In the genomic region with DNA sequence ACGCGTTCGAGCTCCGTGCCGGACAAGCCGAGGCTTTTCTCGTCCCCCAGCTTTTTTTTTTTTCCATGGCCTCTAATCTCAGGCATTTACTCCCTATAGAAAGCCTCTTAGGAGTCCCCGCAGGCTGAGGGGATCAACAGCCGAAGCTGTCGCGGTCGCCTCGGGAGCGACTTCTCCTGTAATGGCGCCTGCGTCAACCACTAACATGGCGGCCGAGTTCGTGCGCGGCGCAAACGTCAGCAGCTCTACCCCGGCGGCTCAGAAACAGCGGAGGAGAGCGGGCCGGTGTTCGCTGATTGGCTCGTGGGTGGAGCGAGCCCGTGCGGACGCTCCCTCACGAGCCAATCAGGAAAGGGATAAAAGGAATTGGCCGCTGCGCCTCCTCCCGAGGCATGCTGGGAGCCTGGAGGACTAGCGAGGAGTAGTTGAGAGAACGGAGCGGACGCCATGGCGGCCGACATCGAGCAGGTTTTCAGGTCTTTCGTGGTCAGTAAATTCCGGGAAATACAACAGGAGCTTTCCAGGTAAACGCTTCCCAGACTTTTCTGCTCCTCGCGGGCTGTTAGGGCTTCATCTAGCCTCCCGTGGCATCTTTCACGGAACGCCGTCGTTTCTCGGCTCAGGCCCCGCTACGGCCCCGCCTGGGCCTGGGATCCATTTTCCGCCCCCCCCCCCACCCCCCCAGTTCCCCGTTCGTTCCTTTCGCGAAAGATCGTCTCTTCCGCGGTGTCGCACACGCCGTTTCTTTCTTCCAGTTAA, we compare ENCODE assay signal across 8 mouse cellular contexts. TPM values are rescaled to one million over a fixed set of nuclear protein-coding genes. Genes with fewer than 3 reads are reported as not detected.
DNase-seq lines count a peak whose midpoint lies in the region; ATAC-seq and TF ChIP-seq lines count a peak whose summit lies in the region.

A gene (plus strand): TSS at position 46 of the 759 bp plus-strand sequence.

- peaks cover 12% of the 10 kb centered on the region for H3K4me1 ChIP-seq in heart, embryonic 12.5 days (replicated peaks)
- H3K4me1 ChIP-seq in kidney, postnatal 0 days (replicated peaks; ENCODE audit: insufficient read depth, low read length), result 0 out of 2 replicates have a peak, but pooled peaks cover 4% of the 10 kb centered on the region
- H3K4me1 ChIP-seq in liver, embryonic 11.5 days (replicated peaks; ENCODE audit: control insufficient read depth, insufficient read depth, low read length), result peaks cover 19% of the 10 kb centered on the region
- H3K4me1 ChIP-seq in stomach, embryonic 14.5 days (ENCODE audit: control insufficient read depth, insufficient read depth, low read length), result peaks cover 18% of the 10 kb centered on the region; the same call in 1 of the 2 replicates

- peak within 1 kb of the TSS; percentile 99 for H3K27ac ChIP-seq in heart, embryonic 12.5 days (ENCODE audit: poor library complexity, severe bottlenecking)
- peak within 1 kb of the TSS; percentile 98 for H3K27ac ChIP-seq in kidney, postnatal 0 days
- H3K27ac ChIP-seq in liver, embryonic 11.5 days (ENCODE audit: low read depth, low read length), result peak within 1 kb of the TSS; percentile 99
- peak within 1 kb of the TSS; percentile 99 for H3K27ac ChIP-seq in stomach, embryonic 14.5 days (ENCODE audit: low read length)

- no peaks in the 10 kb centered on the region for H3K27me3 ChIP-seq in heart, embryonic 12.5 days (replicated peaks)
- no peaks in the 10 kb centered on the region for H3K27me3 ChIP-seq in kidney, postnatal 0 days (ENCODE audit: insufficient read depth, low read length)
- H3K27me3 ChIP-seq in liver, embryonic 11.5 days (replicated peaks; ENCODE audit: control insufficient read depth, insufficient read depth, low read length), result no peaks in the 10 kb centered on the region
- no peaks in the 10 kb centered on the region for H3K27me3 ChIP-seq in stomach, embryonic 14.5 days (ENCODE audit: control insufficient read depth, insufficient read depth, low read length)

- H3K36me3 ChIP-seq in heart, embryonic 12.5 days, result peaks cover 23% of the 10 kb centered on the region
- peaks cover 13% of the 10 kb centered on the region for H3K36me3 ChIP-seq in kidney, postnatal 0 days (ENCODE audit: insufficient read depth, low read length)
- H3K36me3 ChIP-seq in liver, embryonic 11.5 days (ENCODE audit: control insufficient read depth, insufficient read depth, low read length), result peaks cover 23% of the 10 kb centered on the region
- H3K36me3 ChIP-seq in stomach, embryonic 14.5 days (ENCODE audit: control insufficient read depth, insufficient read depth, low read length), result peaks cover 8% of the 10 kb centered on the region

- H3K4me2 ChIP-seq in heart, embryonic 12.5 days, result peak within 1 kb of the TSS; percentile 93
- peak within 1 kb of the TSS; percentile 96 for H3K4me2 ChIP-seq in kidney, postnatal 0 days (ENCODE audit: low read length)
- H3K4me2 ChIP-seq in liver, embryonic 11.5 days, result peak within 1 kb of the TSS; percentile 99
- peak within 1 kb of the TSS; percentile 78 for H3K4me2 ChIP-seq in stomach, embryonic 14.5 days (replicated peaks; ENCODE audit: low read depth, low read length)

- peak within 1 kb of the TSS; percentile 87 for H3K4me3 ChIP-seq in heart, embryonic 12.5 days
- H3K4me3 ChIP-seq in kidney, postnatal 0 days (replicated peaks; ENCODE audit: low read depth, low read length), result peak within 1 kb of the TSS; percentile 77
- H3K4me3 ChIP-seq in liver, embryonic 11.5 days (ENCODE audit: low read depth, low read length), result peak within 1 kb of the TSS; percentile 83
- peak within 1 kb of the TSS; percentile 70 for H3K4me3 ChIP-seq in stomach, embryonic 14.5 days (ENCODE audit: low read depth, low read length)

- peak within 1 kb of the TSS; percentile 95 for H3K9ac ChIP-seq in heart, embryonic 12.5 days
- H3K9ac ChIP-seq in kidney, postnatal 0 days (ENCODE audit: low read depth, low read length), result peak within 1 kb of the TSS; percentile 94
- H3K9ac ChIP-seq in liver, embryonic 11.5 days (ENCODE audit: low read depth, low read length), result peak within 1 kb of the TSS; percentile 96
- H3K9ac ChIP-seq in stomach, embryonic 14.5 days (replicated peaks; ENCODE audit: low read depth, low read length), result peak within 1 kb of the TSS; percentile 89

- peak; percentile 99 for DNase-seq in CD4-positive helper T cell, adult 2 months (ENCODE audit: low read depth, low spot score)
- DNase-seq in brain, embryonic 18.5 days (ENCODE audit: low read depth, low spot score), result peak; percentile 97
- peak; percentile 99 for DNase-seq in kidney, postnatal 0 days (ENCODE audit: low spot score)
- peak; percentile 90 for DNase-seq in liver, embryonic 11.5 days (ENCODE audit: low spot score)
- peak; percentile 97 for DNase-seq in naive thymus-derived CD4-positive, alpha-beta T cell, adult 2 months (ENCODE audit: low read depth)

- no peak for TF ChIP-seq CTCF in kidney, postnatal 0 days (IDR thresholded peaks at IDR 0.05; ENCODE audit: low read depth)

- peak; percentile 89 for ATAC-seq in erythroid progenitor cell, adult 5-6 weeks (replicated peaks; ENCODE audit: low FRiP score, poor library complexity, severe bottlenecking)
- ATAC-seq in heart, embryonic 12.5 days (ENCODE audit: insufficient number of reproducible peaks, low FRiP score), result peak; percentile 95
- ATAC-seq in kidney, postnatal 0 days (replicated peaks; ENCODE audit: low FRiP score, low read depth), result peak; percentile 95
- peak; percentile 88 for ATAC-seq in liver, embryonic 11.5 days (replicated peaks; ENCODE audit: low FRiP score)
- ATAC-seq in stomach, embryonic 14.5 days (ENCODE audit: insufficient number of reproducible peaks, insufficient read depth, low FRiP score, low read depth), result peak; percentile 97

- no peaks in the 10 kb centered on the region for H3K9me3 ChIP-seq in heart, embryonic 12.5 days (replicated peaks)
- no peaks in the 10 kb centered on the region for H3K9me3 ChIP-seq in kidney, postnatal 0 days (replicated peaks; ENCODE audit: low read length)
- H3K9me3 ChIP-seq in liver, embryonic 11.5 days (ENCODE audit: control insufficient read depth, low read length), result no peaks in the 10 kb centered on the region
- H3K9me3 ChIP-seq in stomach, embryonic 14.5 days (ENCODE audit: control insufficient read depth, low read depth, low read length), result no peaks in the 10 kb centered on the region

- WGBS in heart, embryonic 12.5 days, result under 1% methylated on average over 70 of the region's 70 CpGs
- WGBS in kidney, postnatal 0 days, result under 1% methylated on average over 68 of the region's 70 CpGs
- under 1% methylated on average over 70 of the region's 70 CpGs for WGBS in liver, embryonic 11.5 days
- WGBS in stomach, embryonic 14.5 days, result under 1% methylated on average over 68 of the region's 70 CpGs

RNA-seq across cellular contexts. Expression of the gene that starts here (rescaled TPM):
- 365 and 449 TPM in 2 replicates for total RNA-seq in erythroid progenitor cell, adult 5-6 weeks (2015; ENCODE audit: low replicate concordance)
- total RNA-seq in erythroid progenitor cell, adult 5-6 weeks (2017; ENCODE audit: low replicate concordance), result 237 and 325 TPM in 2 replicates
- polyA plus RNA-seq in heart, embryonic 12.5 days (2016; fragmentation: Nextera tagmentation; extraction: Ambion mirVana), result 97.8 and 103 TPM in 2 replicates
- 108 and 112 TPM in 2 replicates for polyA plus RNA-seq in kidney, postnatal 0 days (2015; fragmentation: Nextera tagmentation; extraction: Ambion mirVana)
- polyA plus RNA-seq in liver, embryonic 11.5 days (2014; fragmentation: Nextera tagmentation; extraction: Ambion mirVana), result 90.9 and 101 TPM in 2 replicates
- polyA plus RNA-seq in stomach, embryonic 14.5 days (2014; fragmentation: Nextera tagmentation; extraction: Ambion mirVana), result 181 and 182 TPM in 2 replicates

Comparison
In these comparisons a context has a peak if more than half of its experiments do, and no peak if none do; other contexts are left out.
1. Peak in every context shown above with its lines: DNase-seq, ATAC-seq, H3K4me3 ChIP-seq and H3K27ac ChIP-seq.